Mouse (Mus musculus) natural killer cell, adult 2 months (primary cell): ENCODE data around the gene Gstz1.
"Not testable (repeated sequence)": the region's sequence is repeated elsewhere in the genome, so short reads cannot be mapped to it uniquely, and the experiment has no call there.

Experiments
- DNase-seq, 2 experiments: peaks; one replicate each; pipeline ENCODE4 v3.0.0; 2022; ENCODE audit warnings: low spot score in 2 of 2

The Gstz1 gene

DNA sequence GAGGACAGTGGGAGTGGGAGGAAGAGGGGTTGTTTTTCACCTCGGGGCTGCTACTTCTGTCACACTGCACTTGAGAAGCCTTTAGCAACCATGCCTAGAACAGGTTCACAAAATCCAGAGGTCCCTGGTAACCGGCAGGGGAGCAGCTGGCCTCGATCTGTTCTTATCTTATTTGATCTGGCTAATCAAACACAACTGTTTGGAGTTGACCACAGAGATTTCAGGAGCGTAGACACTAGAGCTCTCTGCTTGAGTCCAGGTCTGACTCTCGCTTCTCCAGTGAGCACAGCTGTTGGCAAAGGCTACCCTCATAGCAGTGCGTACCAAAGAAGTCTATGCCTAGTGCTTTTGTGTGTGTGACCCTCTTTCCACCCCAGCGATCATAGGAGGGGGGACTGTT, 11.1 kb downstream of the Gstz1 start:
- DNase-seq: no peak

DNA sequence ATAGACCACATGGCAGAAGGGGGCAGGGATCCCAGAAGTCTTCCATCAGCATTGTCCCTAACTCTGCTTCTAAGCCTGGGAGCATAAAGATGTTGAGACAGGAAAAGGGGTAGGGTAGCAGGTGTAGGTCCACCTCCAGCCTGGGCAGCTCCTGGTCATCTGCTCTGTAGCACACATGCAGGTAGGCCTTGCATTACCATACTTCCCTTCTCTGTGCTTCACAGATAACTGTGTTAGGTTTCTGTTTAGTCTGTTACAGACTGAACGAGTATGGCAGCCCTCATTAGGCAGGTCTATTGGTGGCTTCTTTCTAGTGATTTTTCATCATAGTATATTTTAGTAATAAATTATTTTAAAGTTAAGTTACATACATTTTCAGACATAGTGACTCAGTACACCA, 13.3 kb downstream of the Gstz1 start:
- DNase-seq: no peak

DNA sequence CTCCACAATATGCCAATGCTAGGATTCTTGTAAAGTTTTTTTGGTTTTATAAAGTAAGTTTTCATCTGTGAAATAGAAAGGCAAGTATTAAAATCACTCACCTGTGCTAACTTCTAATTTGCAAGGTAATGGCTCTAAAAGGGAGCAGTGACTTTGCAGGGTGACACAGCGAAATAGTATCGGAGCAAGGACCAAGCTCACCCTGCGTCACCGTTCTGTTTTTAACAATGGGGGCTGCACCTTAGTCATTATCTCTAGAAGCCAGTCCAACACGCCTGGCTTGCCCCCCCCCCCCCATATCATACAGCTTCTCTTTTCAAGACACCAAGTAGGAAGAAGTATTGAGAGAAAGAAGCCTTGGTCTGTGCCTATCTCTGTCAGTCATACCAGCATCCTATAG, 13.8 kb downstream of the Gstz1 start:
- no peak for DNase-seq

DNA sequence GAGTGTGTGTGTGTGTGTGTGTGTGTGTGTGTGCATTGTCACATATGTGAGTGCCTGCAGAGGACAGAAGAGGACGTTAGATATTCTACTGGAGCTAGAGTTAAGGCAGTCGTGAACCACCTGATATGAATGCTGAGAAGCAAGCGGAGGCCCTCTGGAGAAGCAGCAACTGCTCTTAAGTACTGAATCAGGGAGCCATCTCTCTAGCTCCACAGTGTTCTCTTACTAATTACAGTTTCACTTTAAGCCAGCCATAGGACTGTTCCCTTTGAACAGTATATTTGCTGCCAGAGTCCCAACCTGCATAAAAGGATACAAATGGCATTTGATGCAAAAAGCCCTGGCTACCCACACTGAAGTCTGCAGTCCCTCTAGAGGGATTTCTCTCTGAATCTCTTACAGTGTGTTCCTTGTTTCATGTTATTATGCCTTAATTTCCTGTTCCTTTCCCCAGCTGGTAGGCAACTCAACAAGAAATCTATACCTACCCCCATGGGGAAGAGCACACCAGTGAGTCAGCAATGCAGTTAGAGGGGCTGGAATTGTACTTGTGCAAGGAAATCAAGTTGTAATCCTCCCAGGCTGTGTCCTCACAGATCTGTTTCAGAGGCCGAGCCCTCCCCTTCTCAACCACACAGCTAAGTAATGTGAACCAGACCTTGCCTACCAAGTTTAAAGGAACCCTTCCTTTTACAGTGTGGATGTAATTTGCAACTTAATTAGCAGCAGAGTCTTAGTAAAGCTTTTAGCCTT, 28.4 kb downstream of the Gstz1 start:
- DNase-seq: no peak

DNA sequence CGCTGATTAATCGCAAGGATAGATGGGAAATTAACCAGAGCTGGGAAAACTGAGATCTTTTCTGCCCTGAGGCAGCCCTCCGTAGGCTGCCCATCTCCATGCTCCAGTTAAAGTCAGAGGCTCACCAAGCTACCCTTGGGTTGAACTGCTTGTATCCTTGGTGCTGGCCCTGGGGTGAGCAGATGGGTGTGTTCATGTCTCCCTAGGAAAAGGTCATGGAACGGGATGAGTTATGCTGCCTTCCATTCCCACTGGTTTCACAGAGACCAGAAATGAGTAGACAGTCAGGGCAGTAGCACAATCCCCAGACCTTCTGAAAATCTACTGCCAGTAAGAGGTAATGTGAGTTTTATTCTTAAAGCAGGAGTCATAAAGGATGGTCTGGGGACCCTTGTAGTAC, 30.7 kb downstream of the Gstz1 start:
- no peak for DNase-seq

DNA sequence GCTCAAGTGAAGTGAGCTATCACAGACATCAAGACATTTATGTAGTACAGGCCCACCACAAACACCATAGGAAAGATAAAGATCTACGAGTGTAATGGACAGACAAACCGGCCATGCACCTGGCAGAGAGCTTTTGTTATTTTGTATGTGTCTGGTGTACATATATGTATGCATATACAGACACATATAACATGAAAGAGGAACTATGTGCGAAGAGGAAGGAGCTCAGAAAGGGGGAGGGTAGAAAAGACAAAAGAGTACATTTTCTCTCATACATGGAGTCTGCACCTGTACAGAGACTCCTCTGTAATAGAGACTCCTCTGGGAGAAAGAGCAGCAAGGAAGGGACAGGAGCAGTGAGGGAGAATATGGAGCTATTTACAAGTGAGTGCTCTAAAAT, 46.0 kb downstream of the Gstz1 start:
- peak in 1 of 2 experiments; percentile 7 for DNase-seq

DNA sequence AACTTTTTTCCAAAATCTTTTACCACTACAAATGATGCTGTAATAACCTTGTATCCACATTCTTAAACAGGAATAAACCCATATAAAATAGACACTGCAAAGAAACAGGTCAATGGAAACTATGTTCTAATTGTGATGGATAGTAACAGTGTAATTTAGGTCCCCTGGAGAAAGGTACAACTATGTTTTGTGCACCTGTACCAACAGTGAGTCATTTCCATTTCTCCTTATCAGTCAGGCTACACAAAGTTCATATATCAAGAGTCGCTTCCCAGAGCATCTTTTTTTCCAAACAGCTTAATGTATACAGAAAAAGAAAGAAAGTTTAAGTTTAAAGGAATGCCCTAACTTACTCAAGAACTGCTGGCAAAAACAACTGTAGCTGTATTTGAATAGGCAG, 48.1 kb downstream of the Gstz1 start:
- no peak for DNase-seq

DNA sequence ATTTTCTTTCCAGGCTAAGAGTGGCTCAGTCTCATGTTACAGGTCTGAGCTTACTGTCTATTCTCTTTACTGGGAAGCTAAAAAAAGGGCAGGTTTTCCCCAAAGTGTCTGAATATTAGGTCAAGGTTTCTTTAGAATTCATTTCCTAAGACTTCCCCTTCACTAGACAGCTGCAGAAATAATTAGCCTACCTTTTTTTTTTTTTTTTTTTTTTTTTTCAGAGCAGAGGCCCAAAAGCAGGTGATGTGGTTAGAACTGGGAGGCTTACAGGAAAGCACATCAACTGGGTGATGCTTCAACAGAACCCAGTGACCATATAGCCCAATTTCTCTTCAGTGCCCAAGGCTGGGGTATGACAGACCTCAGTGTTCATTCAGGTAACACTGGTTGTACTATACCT, 49.3 kb downstream of the Gstz1 start:
- DNase-seq: no peak

DNA sequence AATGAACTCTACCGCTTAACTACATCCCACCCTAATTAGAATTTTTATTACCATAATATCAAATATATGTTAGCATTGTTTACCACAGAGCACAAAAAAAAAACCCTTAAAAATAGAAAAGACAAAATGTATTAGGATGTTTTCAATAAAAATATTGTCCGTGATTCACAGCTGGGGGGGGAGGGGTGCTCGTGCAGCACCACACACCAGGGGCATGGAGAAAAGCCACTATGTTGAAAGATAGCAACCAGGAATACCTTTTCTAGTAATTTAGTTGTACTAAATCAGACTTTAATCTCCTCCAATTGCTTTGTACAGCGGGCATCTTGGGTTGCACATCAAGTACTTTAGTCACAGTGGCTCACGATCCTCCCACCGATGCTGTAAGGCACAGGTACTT, 51.8 kb downstream of the Gstz1 start:
- no peak for DNase-seq

DNA sequence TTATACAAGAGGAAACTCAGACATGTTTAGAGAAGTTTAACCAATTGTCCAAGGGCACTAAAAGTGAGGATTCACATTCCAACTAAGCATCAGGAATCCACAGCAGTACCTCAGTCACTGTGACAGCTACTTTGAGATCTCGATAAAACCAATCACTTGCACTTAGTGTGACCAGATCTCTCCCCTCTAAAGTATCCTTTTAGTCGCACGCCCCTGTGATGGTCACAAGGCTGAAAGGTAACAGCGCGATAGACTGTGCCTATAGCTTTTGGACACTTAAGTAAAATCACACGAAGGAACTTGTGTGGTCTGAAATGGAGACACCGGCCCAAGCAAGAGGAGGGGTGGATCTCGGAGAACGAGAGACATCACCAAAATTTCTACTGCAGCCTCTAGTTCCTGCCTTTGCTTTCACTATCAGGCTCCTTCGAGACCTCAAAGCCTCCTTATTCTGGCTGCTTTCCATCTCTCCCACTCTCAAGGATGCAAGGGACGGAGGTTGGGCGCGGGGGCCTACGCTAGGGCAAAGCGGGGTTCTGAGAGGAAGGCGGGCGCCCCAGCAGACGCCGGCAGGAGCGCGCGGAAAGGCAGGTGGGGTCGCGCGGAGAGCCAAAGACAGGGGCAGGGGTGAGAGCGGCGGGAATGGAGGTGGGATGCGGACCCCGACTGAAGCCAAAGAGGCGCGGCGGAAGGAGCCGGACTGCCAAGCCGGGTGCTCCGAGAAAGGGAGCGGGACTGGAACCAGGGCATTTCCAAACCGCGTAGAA, 52.4 kb downstream of the Gstz1 start, which contains the start of gene Samd15:
TSS of gene Samd15 (plus strand) at position 518 of the 767 bp plus-strand sequence.
- DNase-seq: peak; percentile 2 to 24

DNA sequence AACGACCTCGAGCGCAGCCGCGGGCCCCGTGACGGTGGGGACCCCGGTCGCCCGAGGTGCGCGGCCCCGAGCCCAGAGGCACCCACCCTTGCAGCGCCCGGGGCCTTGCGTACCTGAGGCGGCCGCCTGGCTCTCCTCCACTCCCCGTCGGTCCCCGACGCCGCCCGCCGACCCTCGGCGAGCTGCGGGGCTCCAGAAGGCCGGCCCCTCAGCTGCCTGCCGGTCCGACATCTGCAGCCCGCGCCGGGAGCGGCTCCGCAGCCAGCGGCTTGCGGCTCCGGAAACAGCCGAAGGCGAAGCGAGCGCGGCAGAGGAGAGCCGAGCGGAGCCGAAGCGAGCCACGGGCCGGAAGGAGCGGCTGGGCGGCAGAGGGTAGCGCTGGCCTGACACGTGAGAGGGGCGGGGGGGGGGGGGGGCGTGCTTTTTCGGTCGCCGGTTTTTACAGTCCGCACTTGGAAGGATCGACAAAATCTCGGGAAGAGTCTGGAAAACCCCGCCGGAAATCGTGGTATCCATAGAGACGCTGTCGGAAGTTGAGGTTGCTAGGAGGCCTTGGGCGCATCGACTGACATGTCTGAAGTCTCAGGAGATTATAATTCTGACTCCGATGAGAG, 53.1 kb downstream of the Gstz1 start, which contains the start of gene Tmed8:
TSS of gene Tmed8 (minus strand) at position 482 of the 614 bp plus-strand sequence.
- DNase-seq: peak; percentile 62 to 78

DNA sequence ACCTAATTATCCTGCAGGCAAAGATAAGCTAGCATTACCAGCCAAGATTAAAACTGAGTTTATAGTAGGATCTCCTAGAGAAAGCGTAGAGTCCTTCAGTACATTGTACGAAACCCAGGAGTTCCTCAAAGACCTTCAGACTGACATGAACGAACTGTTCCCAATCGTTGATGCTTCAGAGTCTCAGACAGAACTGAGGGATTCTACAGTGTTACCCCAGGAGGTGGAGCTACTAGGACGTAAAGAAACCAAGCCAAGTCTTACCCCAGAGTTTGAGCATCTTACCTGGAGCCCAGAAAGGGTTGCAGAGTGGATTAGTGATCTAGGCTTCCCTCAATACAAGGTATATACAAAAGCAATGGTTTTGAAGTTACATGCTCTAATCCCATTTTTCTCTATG, 54.7 kb downstream of the Gstz1 start:
- DNase-seq: no peak

DNA sequence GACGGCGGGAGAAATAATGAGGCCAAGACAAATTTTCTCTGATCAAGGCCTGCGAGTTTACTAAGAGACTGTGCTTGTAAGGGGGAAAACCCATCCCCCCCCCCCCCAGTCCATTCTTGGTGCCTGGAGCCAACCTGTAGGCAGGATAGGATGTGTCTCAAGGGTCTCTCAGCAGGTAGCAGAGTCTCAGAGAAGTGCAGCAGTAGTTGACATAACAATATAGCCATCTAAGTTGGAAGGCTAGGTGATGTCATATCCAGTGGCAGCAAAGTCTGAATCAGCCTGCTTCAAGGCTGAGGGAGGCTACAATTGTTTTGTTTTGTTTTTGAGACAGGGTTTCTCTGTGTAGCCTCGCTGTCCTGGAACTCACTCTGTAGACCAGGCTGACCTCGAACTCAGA, 58.8 kb downstream of the Gstz1 start:
- not testable (repeated sequence) for DNase-seq

DNA sequence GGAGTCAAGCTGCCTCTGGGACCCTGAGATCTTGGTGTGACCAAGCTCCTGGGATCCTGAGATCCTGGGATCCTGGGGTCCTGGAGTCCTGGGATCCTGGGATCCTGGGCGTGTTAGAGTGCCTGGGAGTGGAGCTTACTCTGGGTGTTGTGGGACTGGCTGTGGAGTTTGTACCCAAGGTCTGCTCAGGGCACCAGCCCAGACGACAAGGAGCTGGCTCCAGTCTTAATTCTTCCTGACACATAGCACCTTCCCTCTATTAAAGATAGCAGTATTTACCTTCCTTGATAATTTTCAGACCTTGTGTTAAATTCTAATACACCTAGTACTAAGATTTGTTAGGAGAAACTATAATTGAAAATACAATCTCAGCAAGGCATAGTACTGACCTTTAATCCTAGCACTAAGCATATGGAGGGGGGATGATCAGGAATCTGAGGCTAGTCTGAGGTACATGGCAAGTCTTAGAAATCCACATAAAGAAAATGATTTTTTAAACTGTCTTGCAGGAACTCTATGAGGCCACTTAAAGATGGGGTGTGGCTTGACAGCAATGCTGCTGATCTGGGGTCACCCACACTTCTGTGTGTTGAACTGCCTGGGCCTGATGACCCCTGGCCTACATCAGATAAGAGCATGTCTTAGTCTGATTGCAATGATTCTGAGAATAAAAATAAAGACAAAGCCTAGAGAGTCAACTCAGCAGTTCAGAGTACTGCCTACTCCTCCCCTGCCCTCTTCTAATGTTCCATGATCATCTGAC, 66.1 kb downstream of the Gstz1 start:
- no peak for DNase-seq
